Mouse (Mus musculus) layer of hippocampus, adult 11-12 months (tissue): ENCODE data around the gene Slc35d2.
A peak's percentile ranks its signal among the peaks of the same experiment; 100 is the strongest.

ENCODE experiments used
- DNase-seq: peaks from one replicate; pipeline ENCODE4 v3.0.0; 2022; ENCODE audit warnings: low spot score

Gene Slc35d2

GRCm38 (mm10) chr13:64110421-64110820 is 18.7 kb downstream of the Slc35d2 start:
- DNase-seq = no peak

- DNase-seq = no peak
Measured at GRCm38 (mm10) chr13:64108381-64108850, 20.8 kb downstream of the Slc35d2 start.

- no peak for DNase-seq
Measured at GRCm38 (mm10) chr13:64107535-64107934, 21.6 kb downstream of the Slc35d2 start.

GRCm38 (mm10) chr13:64107105-64107504 is 22.1 kb downstream of the Slc35d2 start:
- DNase-seq = no peak

- no peak for DNase-seq
Measured at GRCm38 (mm10) chr13:64105690-64106089, 23.5 kb downstream of the Slc35d2 start.

- peak; percentile 30 for DNase-seq
Measured at GRCm38 (mm10) chr13:64100186-64100585, 29.0 kb downstream of the Slc35d2 start.

- DNase-seq = peak; percentile 14
Measured at GRCm38 (mm10) chr13:64098992-64099391, 30.2 kb downstream of the Slc35d2 start.

- DNase-seq = peak; percentile 75
Measured at GRCm38 (mm10) chr13:64093341-64093740, 35.8 kb downstream of the Slc35d2 start.

- no peak for DNase-seq
Measured at GRCm38 (mm10) chr13:64092752-64093151, 36.4 kb downstream of the Slc35d2 start.

GRCm38 (mm10) chr13:64092141-64092540 is 37.0 kb downstream of the Slc35d2 start:
- DNase-seq = no peak

- no peak for DNase-seq
Measured at GRCm38 (mm10) chr13:64091006-64091405, 38.2 kb downstream of the Slc35d2 start.

- no peak for DNase-seq
Measured at GRCm38 (mm10) chr13:64090278-64090677, 38.9 kb downstream of the Slc35d2 start.

- DNase-seq = no peak
Measured at GRCm38 (mm10) chr13:64089130-64089529, 40.0 kb downstream of the Slc35d2 start, which contains the start of gene Hsd17b3. TSS of gene Hsd17b3 (minus strand) at chr13:64089230.

- DNase-seq = no peak
Measured at GRCm38 (mm10) chr13:64088057-64088456, 41.1 kb downstream of the Slc35d2 start.

- no peak for DNase-seq
Measured at GRCm38 (mm10) chr13:64086036-64086435, 43.1 kb downstream of the Slc35d2 start.

- DNase-seq = no peak
Measured at GRCm38 (mm10) chr13:64083331-64083730, 45.8 kb downstream of the Slc35d2 start.

GRCm38 (mm10) chr13:64081012-64081919 is 47.9 kb downstream of the Slc35d2 start:
- DNase-seq = no peak

- no peak for DNase-seq
Measured at GRCm38 (mm10) chr13:64077591-64077990, 51.6 kb downstream of the Slc35d2 start.

GRCm38 (mm10) chr13:64076074-64076473 is 53.1 kb downstream of the Slc35d2 start:
- DNase-seq = no peak

GRCm38 (mm10) chr13:64066653-64067052 is 62.5 kb downstream of the Slc35d2 start:
- DNase-seq = no peak

- DNase-seq = no peak
Measured at GRCm38 (mm10) chr13:64064276-64064675, 64.9 kb downstream of the Slc35d2 start.

- DNase-seq = no peak
Measured at GRCm38 (mm10) chr13:64060935-64061506, 68.1 kb downstream of the Slc35d2 start.

GRCm38 (mm10) chr13:64053959-64054358 is 75.2 kb downstream of the Slc35d2 start:
- DNase-seq = no peak
